Mouse (Mus musculus) right cerebral cortex, postnatal 4 days (tissue): Measurements from ENCODE around the gene Asb17.

Experiments
- DNase-seq: peaks from one replicate; pipeline ENCODE4 v3.0.0-alpha.2; 2022

The Asb17 gene

DNA sequence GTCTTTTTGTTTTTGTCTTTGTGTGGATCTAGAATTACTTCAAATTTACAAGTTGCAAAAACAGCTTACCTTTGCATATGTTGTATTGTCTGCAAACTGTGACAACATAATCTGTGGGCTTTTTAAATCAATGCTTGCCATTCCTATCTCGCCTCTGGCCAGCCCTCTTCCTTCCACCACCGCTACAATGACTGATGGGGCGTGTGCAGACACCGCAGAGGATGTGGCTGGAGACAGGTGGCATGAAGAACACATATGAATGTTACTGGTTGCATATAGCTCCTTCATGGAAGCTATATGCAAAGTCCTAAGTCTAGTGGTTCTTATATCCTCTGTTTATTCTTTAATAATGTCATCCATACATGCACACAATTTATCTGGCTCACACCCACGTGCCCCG, 53.2 kb downstream of the Asb17 start:
- DNase-seq = no peak

DNA sequence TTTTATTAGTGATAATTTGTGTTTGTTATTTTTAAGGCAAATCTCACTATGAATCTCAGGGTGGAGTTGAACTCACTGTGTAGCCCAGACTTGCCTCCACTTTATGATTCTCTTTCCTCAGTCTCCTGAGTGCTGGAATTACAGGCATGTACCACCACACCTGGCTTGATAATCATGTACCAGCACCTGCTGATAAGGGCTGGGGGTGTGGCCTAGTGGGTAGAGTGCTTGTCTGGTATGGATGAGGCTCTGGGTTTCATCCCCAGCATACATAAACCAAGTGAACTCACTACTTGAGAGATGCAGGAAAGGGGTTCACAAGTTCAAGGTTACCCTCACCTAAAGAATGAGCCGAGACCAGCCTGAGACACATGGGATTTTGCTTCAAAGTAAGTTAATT, 57.9 kb downstream of the Asb17 start:
- DNase-seq = no peak

DNA sequence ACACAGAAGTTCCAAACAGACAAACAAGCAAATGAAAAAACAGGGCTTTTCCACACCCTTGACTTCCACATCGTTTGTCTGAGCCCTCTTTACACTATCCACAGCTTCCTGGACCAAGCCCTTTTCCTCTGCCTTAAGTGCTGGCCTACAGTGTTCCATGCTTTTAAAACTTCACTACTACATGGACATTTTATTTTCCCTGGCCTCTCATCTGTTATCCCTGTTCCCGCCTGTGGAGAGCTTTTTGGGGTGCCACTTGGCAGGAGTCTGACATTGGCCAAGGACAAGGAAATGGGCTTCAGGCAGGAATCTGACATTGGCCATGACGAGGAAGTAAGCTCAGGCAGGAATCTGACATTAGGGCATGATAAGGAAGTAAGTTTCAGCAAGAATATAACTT, 58.6 kb downstream of the Asb17 start:
- no peak for DNase-seq

DNA sequence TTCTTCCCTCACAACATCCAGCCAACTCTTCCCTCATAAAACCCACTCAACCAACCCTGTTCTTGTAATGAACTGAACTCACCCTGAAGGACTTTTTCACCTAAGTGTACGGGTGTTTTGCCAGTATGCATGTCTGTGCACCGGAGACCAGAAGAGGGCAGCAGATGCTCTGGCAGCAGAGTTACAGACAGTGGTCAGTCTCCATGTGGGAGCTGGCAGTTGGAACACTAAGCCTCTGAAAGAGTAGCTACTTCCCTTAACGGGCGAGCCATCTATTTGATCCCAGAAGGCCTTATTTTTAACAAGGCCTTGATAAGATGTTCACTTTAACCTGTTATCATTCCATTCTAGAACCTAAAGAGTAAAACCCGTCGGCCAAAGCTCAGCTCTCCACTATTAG, 60.6 kb downstream of the Asb17 start:
- peak; percentile 27 for DNase-seq
